Mouse (Mus musculus): ENCODE measurements around the gene Magohb.

The Magohb gene

DNA sequence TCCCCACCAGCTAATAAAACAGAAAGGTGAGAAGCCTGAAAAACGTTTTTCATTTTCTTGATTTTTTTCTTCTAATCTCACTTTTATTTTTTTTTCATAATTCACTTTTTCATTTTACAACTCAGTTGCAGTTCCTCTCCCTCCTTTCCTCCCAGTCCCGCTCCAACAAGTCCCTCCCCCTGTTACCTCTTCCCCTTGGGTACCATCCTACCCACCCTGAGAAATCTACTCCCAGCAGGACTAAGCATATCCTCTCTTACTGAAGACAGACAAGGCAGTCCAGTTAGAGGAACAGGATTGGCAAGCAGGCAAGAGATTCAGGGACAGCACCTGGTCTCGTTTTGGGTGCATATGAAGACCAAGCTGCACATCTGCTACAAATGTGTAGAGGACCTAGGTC, 30.3 kb downstream of the Magohb start:
- no peak for DNase-seq (ENCODE audit: extremely low read depth, low read depth, low spot score)

- no peak for DNase-seq (ENCODE audit: extremely low read depth, low read depth, low spot score)
These were observed 31.0 kb downstream of the Magohb start for GRCm38 (mm10) chr6:131262009-131262408.

GRCm38 (mm10) chr6:131247206-131247605, 45.8 kb downstream of the Magohb start, which contains the start of gene Klra2:
TSS of gene Klra2 (minus strand) at chr6:131247362.
- no peak for DNase-seq (ENCODE audit: extremely low read depth, low read depth, low spot score)

- DNase-seq (ENCODE audit: extremely low read depth, low read depth, low spot score) = no peak
These were observed 48.0 kb downstream of the Magohb start for GRCm38 (mm10) chr6:131245081-131245480.

Measured in fat pad, adult 2 months (tissue).